Mouse (Mus musculus): ENCODE data around the gene Cox17. TPM values are rescaled to one million over a fixed set of nuclear protein-coding genes. Genes with fewer than 3 reads are reported as not detected.

The Cox17 gene
- 63.0 to 99.1 TPM (median 91.4 TPM) in 4 replicates for total RNA-seq (2023; ENCODE audit: inconsistent age)

DNA sequence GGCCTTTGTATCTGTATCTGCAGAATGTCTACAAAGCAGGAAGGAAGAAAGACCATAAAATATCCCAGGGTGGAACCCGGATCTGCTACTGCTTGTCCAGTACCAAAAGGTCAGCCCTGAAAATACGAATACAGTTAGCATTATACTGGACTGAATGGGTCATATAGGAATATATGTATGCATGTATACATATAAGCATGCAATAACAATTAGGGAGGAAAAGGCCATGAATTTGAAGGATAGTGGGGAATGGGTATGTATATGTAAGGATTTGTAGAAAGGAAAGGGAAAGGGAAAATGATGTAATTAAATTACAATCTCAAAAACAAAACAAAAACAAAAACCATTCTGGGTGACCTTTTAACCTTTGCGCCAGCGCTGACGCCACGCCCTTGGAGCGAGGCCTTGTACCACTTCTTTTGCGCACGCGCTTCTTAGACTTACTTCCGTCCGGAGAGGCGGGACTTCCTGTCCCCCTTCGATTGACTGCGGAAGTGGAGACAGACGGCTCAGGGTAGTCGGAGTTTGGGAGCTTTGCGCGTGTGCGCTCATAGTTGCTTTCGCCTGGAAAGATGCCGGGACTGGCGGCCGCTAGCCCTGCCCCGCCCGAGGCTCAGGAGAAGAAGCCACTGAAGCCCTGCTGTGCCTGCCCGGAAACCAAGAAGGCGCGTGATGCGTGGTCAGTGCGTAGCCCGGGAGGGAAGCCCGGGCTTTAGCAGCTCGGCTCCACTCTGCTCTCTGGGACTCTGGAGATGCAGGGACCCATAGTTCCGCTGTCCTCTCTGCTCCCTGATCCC, at the start of gene Cox17, which contains the start of gene Gm21987:
Gene Cox17 (plus strand): TSS at position 463 of the 797 bp plus-strand sequence.
Gene Gm21987 (plus strand): TSS at position 512 of the 797 bp plus-strand sequence.

DNA sequence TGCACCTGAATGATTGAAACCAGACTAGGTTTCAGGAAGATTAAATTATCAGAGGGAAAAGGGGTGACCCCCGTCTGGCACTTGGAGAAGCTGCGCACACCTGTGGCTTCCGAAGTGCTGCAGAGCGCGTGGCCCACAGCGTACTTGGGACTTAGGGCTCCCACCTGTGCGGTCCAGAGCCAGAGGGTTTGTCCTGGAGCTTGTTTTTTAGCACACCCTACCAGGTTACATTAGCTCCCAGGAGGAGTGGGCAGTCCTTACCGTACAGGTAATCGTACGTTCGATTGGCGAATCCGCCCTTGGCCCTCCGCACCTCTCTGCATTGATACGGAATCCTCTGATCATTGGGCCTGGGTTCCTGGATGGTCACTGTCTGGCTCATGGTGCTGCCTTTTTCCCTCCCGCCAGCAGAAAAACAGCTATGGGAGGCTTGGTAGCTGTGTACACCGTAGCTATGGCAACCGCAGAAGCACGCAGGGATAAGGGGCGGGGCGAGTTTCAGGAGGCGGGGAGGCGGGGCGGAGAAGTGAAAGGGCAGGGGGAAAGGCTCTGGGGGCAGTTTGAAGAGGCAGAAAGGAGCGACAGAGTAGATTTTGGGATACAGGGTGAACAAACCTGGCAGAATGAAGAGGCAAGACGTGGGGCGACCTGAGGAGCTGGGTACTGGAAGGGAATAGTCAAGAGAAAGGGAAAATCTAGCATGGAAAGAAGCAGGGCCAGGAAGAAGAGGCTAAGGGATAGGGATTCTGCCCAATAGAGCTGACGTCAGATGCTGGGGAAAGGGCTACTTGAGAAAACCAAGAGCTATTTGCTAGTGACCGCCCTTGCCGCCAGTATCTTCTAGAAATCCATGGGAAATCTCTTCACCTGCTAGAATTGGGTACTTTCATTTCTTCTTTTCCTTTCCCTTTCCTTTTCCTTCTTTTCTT, 5.1 kb upstream of the Cox17 start, which contains the start of gene Maats1:
Gene Maats1 (minus strand): TSS at position 748 of the 929 bp plus-strand sequence.

GRCm38 (mm10) chr16:38361933-38362332, 15.1 kb downstream of the Cox17 start, which contains the start of gene Popdc2:
Gene Popdc2, plus strand, starts transcription at chr16:38362209.

Other genes with a start within 250 kb of the Cox17 start
- not detected in 4 replicates for gene Nr1i2, start 52.2 kb upstream of the Cox17 start, total RNA-seq (2023; ENCODE audit: inconsistent age)
- 0.21 to 0.45 TPM in 2 of 4 replicates, not detected in the others for gene Maats1, start 4.8 kb upstream of the Cox17 start, total RNA-seq (2023; ENCODE audit: inconsistent age)
- gene Gm21987, start within 50 bp of the Cox17 start, total RNA-seq (2023; ENCODE audit: inconsistent age), result not detected in 4 replicates
- 0.60 to 0.69 TPM in 2 of 4 replicates, not detected in the others for gene Popdc2, start 15.2 kb downstream of the Cox17 start, total RNA-seq (2023; ENCODE audit: inconsistent age)
- not detected in 4 replicates for gene Pla1a, start 86.2 kb downstream of the Cox17 start, total RNA-seq (2023; ENCODE audit: inconsistent age)
- gene Adprh, start 105.7 kb downstream of the Cox17 start, total RNA-seq (2023; ENCODE audit: inconsistent age), result 29.7 to 32.4 TPM (median 30.3 TPM) in 4 replicates
- 1.7 to 2.5 TPM (median 1.9 TPM) in 4 replicates for gene Cd80, start 108.6 kb downstream of the Cox17 start, total RNA-seq (2023; ENCODE audit: inconsistent age)
- gene Timmdc1, start 175.7 kb downstream of the Cox17 start, total RNA-seq (2023; ENCODE audit: inconsistent age), result 19.3 to 21.1 TPM (median 19.9 TPM) in 4 replicates
- 24.1 to 25.6 TPM (median 24.9 TPM) in 4 replicates for gene Poglut1, start 203.3 kb downstream of the Cox17 start, total RNA-seq (2023; ENCODE audit: inconsistent age)
- 50.3 to 63.0 TPM (median 55.0 TPM) in 4 replicates for gene Tmem39a, start 211.7 kb downstream of the Cox17 start, total RNA-seq (2023; ENCODE audit: inconsistent age)